Mouse (Mus musculus): ENCODE results near the gene Fgf9. TPM values are rescaled to one million over a fixed set of nuclear protein-coding genes. Genes with fewer than 3 reads are reported as not detected.

Gene Fgf9
- polyA plus RNA-seq, 1 experiment from 2014 or later, result 6.5 TPM

- Histone ChIP-seq H3K36me3 (replicated peaks) (no peaks in the 10 kb centered on the region), H3K4me3 (peak overlapping the region; percentile 71), H3K27me3 (replicated peaks; ENCODE audit: low read depth, poor library complexity, severe bottlenecking) (peaks cover 100% of the 10 kb centered on the region), H3K4me1 (peaks cover 67% of the 10 kb centered on the region), H3K9me3 (no peaks in the 10 kb centered on the region), H3K27ac (replicated peaks) (no peak overlapping the region)
- peak; percentile 40 for DNase-seq (ENCODE audit: low spot score)
- WGBS, result 2% methylated on average over 20 of the region's 20 CpGs
These were observed 3.6 kb downstream of the Fgf9 start for GRCm38 (mm10) chr14:58073936-58074335.

DNA sequence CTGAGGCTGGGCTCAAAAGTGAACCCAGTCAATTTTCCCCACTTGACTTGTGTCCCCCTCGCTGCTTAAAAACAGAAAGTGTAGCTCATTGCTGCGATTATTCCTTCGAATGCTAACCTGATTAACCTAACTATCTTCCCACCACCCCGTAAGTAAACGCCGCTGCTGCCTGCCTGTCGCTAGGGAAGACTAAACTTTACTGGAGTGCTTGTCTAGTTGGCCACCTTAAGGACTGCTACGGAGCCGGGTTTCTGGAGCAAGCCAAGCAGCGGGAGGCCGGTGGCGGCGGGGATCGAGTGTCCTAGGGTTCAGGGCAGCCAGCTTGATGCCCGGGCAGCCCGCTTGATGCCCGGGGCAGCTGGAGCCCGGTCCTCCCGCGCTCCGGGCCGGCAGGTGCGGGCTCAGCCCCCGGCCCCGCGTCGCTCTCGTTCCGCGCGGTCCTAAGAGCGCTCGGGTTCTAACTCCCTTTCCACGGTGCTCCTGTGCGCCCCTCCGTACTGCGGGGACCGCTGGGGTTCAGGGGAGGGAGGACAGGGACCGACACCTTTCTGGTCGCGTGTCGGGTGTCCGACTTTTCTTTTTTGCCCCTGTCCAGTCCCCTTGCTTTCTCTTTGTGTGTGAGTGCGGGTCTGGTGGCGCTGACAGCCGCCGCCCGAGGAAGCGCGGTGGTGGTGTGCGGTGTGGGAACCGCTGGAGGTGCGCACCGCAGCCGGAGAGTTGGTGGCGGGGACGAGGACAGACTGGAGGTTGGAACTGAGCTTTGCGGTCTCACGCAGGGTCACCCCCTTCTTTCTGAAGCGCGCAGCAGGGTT, 4.5 kb downstream of the Fgf9 start:
- H3K27ac ChIP-seq (replicated peaks), result peak overlapping the region; percentile 75
- peak; percentile 71 for DNase-seq (ENCODE audit: low spot score)
- H3K4me3 ChIP-seq, result peak overlapping the region; percentile 71
- H3K4me1 ChIP-seq, result peaks cover 65% of the 10 kb centered on the region
- H3K27me3 ChIP-seq (replicated peaks; ENCODE audit: low read depth, poor library complexity, severe bottlenecking), result peaks cover 99% of the 10 kb centered on the region
- WGBS, result under 1% methylated on average over 61 of the region's 61 CpGs
- no peaks in the 10 kb centered on the region for H3K9me3 ChIP-seq
- no peaks in the 10 kb centered on the region for H3K36me3 ChIP-seq (replicated peaks)

GRCm38 (mm10) chr14:58075433-58076029, 5.2 kb downstream of the Fgf9 start:
- Histone ChIP-seq H3K4me1 (peaks cover 58% of the 10 kb centered on the region), H3K27ac (replicated peaks) (peak overlapping the region; percentile 75)

DNA sequence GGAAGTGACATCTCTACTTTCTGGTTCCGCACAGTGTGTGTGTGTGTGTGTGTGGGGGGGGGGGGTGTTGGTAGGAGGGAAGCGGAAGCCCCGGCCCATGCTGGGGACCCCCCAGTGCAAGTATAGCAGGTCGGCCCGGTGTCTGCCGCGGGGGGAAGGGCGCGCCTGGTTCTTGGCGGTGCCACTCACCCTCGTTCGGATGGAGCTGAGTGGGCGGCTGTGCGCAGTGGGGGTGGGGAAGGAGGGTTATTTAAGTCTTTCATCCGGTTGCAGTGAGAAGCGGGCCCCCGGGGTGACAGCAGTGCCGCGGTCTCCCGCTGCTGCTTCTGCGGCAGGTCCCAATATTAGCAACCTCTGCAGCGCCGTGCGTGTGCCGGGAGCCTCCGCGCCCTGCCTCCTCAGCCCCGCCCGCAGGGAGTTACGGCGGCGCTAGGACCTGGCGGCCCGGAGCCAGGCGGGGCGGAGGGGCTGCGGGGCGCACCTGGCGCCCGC, 5.7 kb downstream of the Fgf9 start:
- peak; percentile 80 for DNase-seq (ENCODE audit: low spot score)
- peak overlapping the region; percentile 71 for H3K4me3 ChIP-seq
- H3K27me3 ChIP-seq (replicated peaks; ENCODE audit: low read depth, poor library complexity, severe bottlenecking), result peaks cover 88% of the 10 kb centered on the region
- peak overlapping the region; percentile 75 for H3K27ac ChIP-seq (replicated peaks)
- WGBS, result under 1% methylated on average over 40 of the region's 40 CpGs
- H3K4me1 ChIP-seq, result peaks cover 53% of the 10 kb centered on the region
- no peaks in the 10 kb centered on the region for H3K36me3 ChIP-seq (replicated peaks)
- no peaks in the 10 kb centered on the region for H3K9me3 ChIP-seq

More at GRCm38 (mm10) chr14:58075433-58076029, 5.2 kb downstream of the Fgf9 start:
- WGBS, result under 1% methylated on average over 31 of the region's 31 CpGs
- DNase-seq (ENCODE audit: low spot score), result peak; percentile 67
- Histone ChIP-seq H3K36me3 (replicated peaks) (no peaks in the 10 kb centered on the region), H3K4me3 (peak overlapping the region; percentile 71), H3K27me3 (replicated peaks; ENCODE audit: low read depth, poor library complexity, severe bottlenecking) (peaks cover 94% of the 10 kb centered on the region), H3K9me3 (no peaks in the 10 kb centered on the region)

- peak overlapping the region; percentile 71 for H3K4me3 ChIP-seq
- no peaks in the 10 kb centered on the region for H3K36me3 ChIP-seq (replicated peaks)
- peaks cover 81% of the 10 kb centered on the region for H3K27me3 ChIP-seq (replicated peaks; ENCODE audit: low read depth, poor library complexity, severe bottlenecking)
- no peaks in the 10 kb centered on the region for H3K9me3 ChIP-seq
- peaks cover 46% of the 10 kb centered on the region for H3K4me1 ChIP-seq
- 5% methylated on average over 14 of the region's 14 CpGs for WGBS
- H3K27ac ChIP-seq (replicated peaks), result peak overlapping the region; percentile 75
- DNase-seq (ENCODE audit: low spot score), result no peak
These were observed 6.4 kb downstream of the Fgf9 start for GRCm38 (mm10) chr14:58076726-58077255.

GRCm38 (mm10) chr14:58079471-58079870, 9.1 kb downstream of the Fgf9 start:
- no peak for DNase-seq (ENCODE audit: low spot score)
- Histone ChIP-seq H3K4me3 (no peak overlapping the region), H3K4me1 (peaks cover 24% of the 10 kb centered on the region), H3K36me3 (replicated peaks) (peaks cover 3% of the 10 kb centered on the region; the same call in 1 of the 2 replicates), H3K27me3 (replicated peaks; ENCODE audit: low read depth, poor library complexity, severe bottlenecking) (peaks cover 54% of the 10 kb centered on the region), H3K9me3 (no peaks in the 10 kb centered on the region), H3K27ac (replicated peaks) (no peak overlapping the region)
- 81% methylated on average over 2 of the region's 2 CpGs for WGBS

DNA sequence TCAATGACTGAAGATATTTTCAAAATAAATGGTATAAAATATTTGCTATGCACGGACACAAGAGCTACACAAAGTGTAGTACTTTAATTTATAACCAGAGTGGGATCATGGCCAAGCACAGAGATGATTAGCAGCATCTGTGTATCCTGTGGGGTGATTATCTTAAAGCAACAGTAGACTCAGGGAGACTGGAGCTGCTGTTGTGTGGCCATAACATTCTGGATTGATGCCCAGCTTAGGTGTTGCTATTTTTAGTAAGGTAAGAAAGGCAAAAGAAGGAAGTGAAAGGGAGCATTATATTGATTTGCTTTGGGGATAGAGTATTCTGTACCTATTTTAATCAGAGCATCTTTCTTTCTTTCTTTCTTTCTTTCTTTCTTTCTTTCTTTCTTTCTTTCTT, 11.6 kb downstream of the Fgf9 start:
- WGBS, result 79% methylated on average over 1 of the region's 1 CpGs
- H3K4me1 ChIP-seq, result no peaks in the 10 kb centered on the region
- no peaks in the 10 kb centered on the region for H3K9me3 ChIP-seq
- peaks cover 29% of the 10 kb centered on the region for H3K27me3 ChIP-seq (replicated peaks; ENCODE audit: low read depth, poor library complexity, severe bottlenecking)
- H3K4me3 ChIP-seq, result no peak overlapping the region
- no peak overlapping the region for H3K27ac ChIP-seq (replicated peaks)
- H3K36me3 ChIP-seq (replicated peaks), result peaks cover 3% of the 10 kb centered on the region; the same call in 1 of the 2 replicates
- DNase-seq (ENCODE audit: low spot score), result no peak

- no peak for DNase-seq (ENCODE audit: low spot score)
- 95% methylated on average over 3 of the region's 3 CpGs for WGBS
These were observed 13.9 kb downstream of the Fgf9 start for GRCm38 (mm10) chr14:58084240-58084639.

DNA sequence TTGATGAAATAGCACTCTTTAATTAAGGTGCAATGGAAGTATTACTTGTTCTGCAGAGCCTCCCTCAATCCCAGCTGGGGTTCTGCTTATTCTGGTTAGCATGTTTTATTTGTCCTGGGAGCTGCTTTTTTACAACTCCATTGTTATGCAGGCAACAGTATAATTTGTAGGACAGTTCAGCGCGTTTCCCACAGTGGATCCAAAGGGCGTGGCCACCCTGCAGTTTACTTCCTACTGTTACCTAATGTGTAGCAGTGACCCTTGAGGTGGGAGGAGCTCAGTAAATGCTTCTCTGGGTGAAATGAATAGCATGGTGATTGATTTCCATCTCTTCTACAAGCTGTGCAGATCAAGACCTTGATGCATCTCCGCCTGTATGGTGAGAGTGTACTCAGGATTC, 17.0 kb downstream of the Fgf9 start:
- H3K27ac ChIP-seq (replicated peaks), result no peak overlapping the region
- H3K9me3 ChIP-seq, result no peaks in the 10 kb centered on the region
- no peak overlapping the region for H3K4me3 ChIP-seq
- WGBS, result 53% methylated on average over 4 of the region's 4 CpGs
- H3K27me3 ChIP-seq (replicated peaks; ENCODE audit: low read depth, poor library complexity, severe bottlenecking), result no peaks in the 10 kb centered on the region
- H3K4me1 ChIP-seq, result 0 out of 2 replicates have a peak, but pooled peaks cover 3% of the 10 kb centered on the region
- DNase-seq (ENCODE audit: low spot score), result no peak
- peaks cover 3% of the 10 kb centered on the region; the same call in 1 of the 2 replicates for H3K36me3 ChIP-seq (replicated peaks)

More at GRCm38 (mm10) chr14:58084240-58084639, 13.9 kb downstream of the Fgf9 start:
- no peak overlapping the region for H3K27ac ChIP-seq (replicated peaks)
- 0 out of 2 replicates have a peak, but pooled peaks cover 3% of the 10 kb centered on the region for H3K4me1 ChIP-seq
- no peak overlapping the region for H3K4me3 ChIP-seq
- H3K9me3 ChIP-seq, result no peaks in the 10 kb centered on the region
- H3K27me3 ChIP-seq (replicated peaks; ENCODE audit: low read depth, poor library complexity, severe bottlenecking), result peaks cover 7% of the 10 kb centered on the region
- H3K36me3 ChIP-seq (replicated peaks), result peaks cover 3% of the 10 kb centered on the region; the same call in 1 of the 2 replicates

DNA sequence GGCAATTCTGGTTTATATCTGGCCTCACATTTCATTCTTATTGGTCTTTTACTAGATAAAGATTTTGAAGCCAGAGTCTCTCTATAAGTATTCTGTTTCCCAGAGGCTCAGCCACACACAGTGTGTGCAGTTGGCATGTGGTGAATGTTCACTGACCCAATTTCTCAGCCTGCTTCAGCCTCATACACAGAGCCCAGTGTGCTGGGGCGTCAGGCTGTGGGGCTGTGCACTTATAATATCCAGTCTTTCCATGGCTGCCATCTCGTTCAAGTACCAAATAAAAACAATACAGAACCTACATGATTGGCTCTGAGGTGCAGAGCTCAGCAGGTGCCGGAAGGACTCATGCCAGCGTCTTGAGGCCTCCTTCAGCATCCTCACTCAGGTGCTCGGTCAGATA, 19.1 kb downstream of the Fgf9 start:
- WGBS, result 87% methylated on average over 5 of the region's 5 CpGs
- no peaks in the 10 kb centered on the region for H3K9me3 ChIP-seq
- no peak overlapping the region for H3K27ac ChIP-seq (replicated peaks)
- peaks cover 3% of the 10 kb centered on the region; the same call in 1 of the 2 replicates for H3K4me1 ChIP-seq
- H3K4me3 ChIP-seq, result no peak overlapping the region
- no peaks in the 10 kb centered on the region for H3K27me3 ChIP-seq (replicated peaks; ENCODE audit: low read depth, poor library complexity, severe bottlenecking)
- DNase-seq (ENCODE audit: low spot score), result no peak
- no peaks in the 10 kb centered on the region for H3K36me3 ChIP-seq (replicated peaks)

GRCm38 (mm10) chr14:58091321-58091720, 21.0 kb downstream of the Fgf9 start:
- peaks cover 3% of the 10 kb centered on the region; the same call in 1 of the 2 replicates for H3K4me1 ChIP-seq
- no peak overlapping the region for H3K27ac ChIP-seq (replicated peaks)
- H3K27me3 ChIP-seq (replicated peaks; ENCODE audit: low read depth, poor library complexity, severe bottlenecking), result no peaks in the 10 kb centered on the region
- no peaks in the 10 kb centered on the region for H3K36me3 ChIP-seq (replicated peaks)
- DNase-seq (ENCODE audit: low spot score), result no peak
- 81% methylated on average over 10 of the region's 10 CpGs for WGBS
- H3K9me3 ChIP-seq, result no peaks in the 10 kb centered on the region
- no peak overlapping the region for H3K4me3 ChIP-seq

DNA sequence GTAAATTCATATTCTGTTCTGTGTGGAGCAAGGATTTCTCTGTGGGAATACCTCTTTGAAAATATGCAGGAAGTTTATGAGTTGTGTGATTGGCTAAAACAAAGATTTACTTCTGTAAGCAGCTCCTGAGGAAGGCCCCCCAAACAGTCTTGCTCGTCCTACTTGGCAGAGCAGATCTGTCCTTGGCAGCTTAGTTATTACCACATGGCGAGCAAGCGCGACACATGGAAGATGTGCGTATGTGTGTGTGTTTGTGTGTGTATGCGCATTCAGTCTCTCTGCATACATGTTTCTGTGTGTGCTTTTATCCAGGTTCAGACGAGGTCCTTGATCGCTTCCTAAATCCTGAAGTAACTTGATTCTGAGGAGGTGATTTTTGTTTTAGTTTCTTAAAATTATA, 29.3 kb downstream of the Fgf9 start:
- H3K36me3 ChIP-seq (replicated peaks), result no peaks in the 10 kb centered on the region
- DNase-seq (ENCODE audit: low spot score), result no peak
- no peaks in the 10 kb centered on the region for H3K27me3 ChIP-seq (replicated peaks; ENCODE audit: low read depth, poor library complexity, severe bottlenecking)
- no peak overlapping the region for H3K4me3 ChIP-seq
- 84% methylated on average over 8 of the region's 8 CpGs for WGBS
- H3K4me1 ChIP-seq, result no peaks in the 10 kb centered on the region
- no peak overlapping the region for H3K27ac ChIP-seq (replicated peaks)
- no peaks in the 10 kb centered on the region for H3K9me3 ChIP-seq

Measured in embryonic facial prominence, embryonic 10.5 days (tissue).